Mouse (Mus musculus): ENCODE results near the gene Sorl1. TPM values are rescaled to one million over a fixed set of nuclear protein-coding genes. Genes with fewer than 3 reads are reported as not detected.
A peak's percentile ranks its signal among the peaks of the same experiment; 100 is the strongest.

Gene Sorl1
- total and polyA plus RNA-seq, 3 experiments: 2.5 to 12.3 (median 6.3) TPM

- dilution Hi-C loops (cut with MboI; ENCODE audit: extremely low pct_ligation_motif_present, extremely low pct_unique_long_range_greater_than_20kb, low sequenced_read_pairs): no loop called here
- Histone ChIP-seq H3K27ac (ENCODE audit: insufficient read depth, low read depth) (no peak overlapping the region), H3K9me3 (replicated peaks; ENCODE audit: low read length) (no peaks in the 10 kb centered on the region), H3K4me1 (ENCODE audit: control insufficient read depth in 1 of 2, insufficient read depth in 2 of 2) (peaks cover 0 to 25% of the 10 kb centered on the region in 2 experiments; a peak in 2 of 4 replicates), H3K4me3 (replicated peaks in 1 of 3; ENCODE audit: low read depth in 2 of 3, low read length in 2 of 3, poor library complexity in 1 of 3) (no peak overlapping the region), H3K9ac (ENCODE audit: insufficient read depth, low read depth) (no peak overlapping the region), H3K4me2 (ENCODE audit: insufficient read depth, low read depth, poor library complexity, severe bottlenecking) (no peak overlapping the region), H3K79me2 (replicated peaks; ENCODE audit: control insufficient read depth, extremely low read depth, insufficient read depth, poor library complexity, severe bottlenecking) (no peaks in the 10 kb centered on the region), H3K27me3 (replicated peaks) (no peaks in the 10 kb centered on the region), H3K36me3 (replicated peaks in 1 of 2; ENCODE audit: control insufficient read depth in 1 of 2, insufficient read depth in 1 of 2, low read length in 1 of 2) (peaks cover 0 to 9% of the 10 kb centered on the region in 2 experiments)
- in situ Hi-C loops (cut with MboI; ENCODE audit: low pct_ligation_motif_present, low pct_unique_long_range_greater_than_20kb, low sequenced_read_pairs): no loop called here
- TF ChIP-seq ZKSCAN1 (IDR thresholded peaks at IDR 0.05; ENCODE audit: borderline replicate concordance, low read depth, low read length) (no peak), USF2 (conservative IDR thresholded peaks at IDR 0.05; ENCODE audit: low read depth, low read length) (no peak), MXI1 (IDR thresholded peaks at IDR 0.05; ENCODE audit: low read depth, low read length) (no peak), MAFK (IDR thresholded peaks at IDR 0.05; ENCODE audit: insufficient replicate concordance, low read length) (no peak), JUN (IDR thresholded peaks at IDR 0.05; ENCODE audit: insufficient read depth, low read depth, low read length) (no peak), POLR2A (IDR thresholded peaks at IDR 0.05; ENCODE audit: low read depth, low read length) (no peak), MAX (IDR thresholded peaks at IDR 0.05; ENCODE audit: low read length) (no peak), GABPA (IDR thresholded peaks at IDR 0.05; ENCODE audit: insufficient replicate concordance, low read depth, low read length) (no peak), HCFC1 (IDR thresholded peaks at IDR 0.05; ENCODE audit: low read depth, low read length) (no peak), SMC3 (IDR thresholded peaks at IDR 0.05; ENCODE audit: low read depth, low read length) (no peak), SIN3A (IDR thresholded peaks at IDR 0.05; ENCODE audit: low read length) (no peak), MEF2A (IDR thresholded peaks at IDR 0.05; ENCODE audit: borderline replicate concordance, low read depth, low read length) (no peak), EP300 (IDR thresholded peaks at IDR 0.05; ENCODE audit: low read length) (no peak)
- no peak for DNase-seq (ENCODE audit: extremely low read depth)
These were observed 67.5 kb downstream of the Sorl1 start for GRCm38 (mm10) chr9:42056591-42056990.

- DNase-seq (ENCODE audit: extremely low read depth): peak; percentile 12
These were observed 68.7 kb downstream of the Sorl1 start for GRCm38 (mm10) chr9:42055378-42055777.

More at GRCm38 (mm10) chr9:42055378-42055777, 68.7 kb downstream of the Sorl1 start:
- Histone ChIP-seq H3K36me3 (replicated peaks in 1 of 2; ENCODE audit: control insufficient read depth in 1 of 2, insufficient read depth in 1 of 2, low read length in 1 of 2) (peaks cover 0 to 14% of the 10 kb centered on the region in 2 experiments), H3K79me2 (replicated peaks; ENCODE audit: control insufficient read depth, extremely low read depth, insufficient read depth, poor library complexity, severe bottlenecking) (no peaks in the 10 kb centered on the region), H3K4me2 (ENCODE audit: insufficient read depth, low read depth, poor library complexity, severe bottlenecking) (no peak overlapping the region), H3K9ac (ENCODE audit: insufficient read depth, low read depth) (no peak overlapping the region), H3K4me3 (replicated peaks in 1 of 3; ENCODE audit: low read depth in 2 of 3, low read length in 2 of 3, poor library complexity in 1 of 3) (no peak overlapping the region), H3K4me1 (ENCODE audit: control insufficient read depth in 1 of 2, insufficient read depth in 2 of 2) (peaks cover 0 to 25% of the 10 kb centered on the region in 2 experiments; a peak in 2 of 4 replicates), H3K27me3 (replicated peaks) (no peaks in the 10 kb centered on the region), H3K9me3 (replicated peaks; ENCODE audit: low read length) (no peaks in the 10 kb centered on the region), H3K27ac (ENCODE audit: insufficient read depth, low read depth) (no peak overlapping the region)
- no peak for TF ChIP-seq ZNF384 (IDR thresholded peaks at IDR 0.05; ENCODE audit: low read depth, low read length)
- dilution Hi-C loops (cut with MboI; ENCODE audit: extremely low pct_ligation_motif_present, extremely low pct_unique_long_range_greater_than_20kb, low sequenced_read_pairs): no loop called here
- in situ Hi-C loops (cut with MboI; ENCODE audit: low pct_ligation_motif_present, low pct_unique_long_range_greater_than_20kb, low sequenced_read_pairs): no loop called here

All from CH12.LX (cell line).